In the genomic region with DNA sequence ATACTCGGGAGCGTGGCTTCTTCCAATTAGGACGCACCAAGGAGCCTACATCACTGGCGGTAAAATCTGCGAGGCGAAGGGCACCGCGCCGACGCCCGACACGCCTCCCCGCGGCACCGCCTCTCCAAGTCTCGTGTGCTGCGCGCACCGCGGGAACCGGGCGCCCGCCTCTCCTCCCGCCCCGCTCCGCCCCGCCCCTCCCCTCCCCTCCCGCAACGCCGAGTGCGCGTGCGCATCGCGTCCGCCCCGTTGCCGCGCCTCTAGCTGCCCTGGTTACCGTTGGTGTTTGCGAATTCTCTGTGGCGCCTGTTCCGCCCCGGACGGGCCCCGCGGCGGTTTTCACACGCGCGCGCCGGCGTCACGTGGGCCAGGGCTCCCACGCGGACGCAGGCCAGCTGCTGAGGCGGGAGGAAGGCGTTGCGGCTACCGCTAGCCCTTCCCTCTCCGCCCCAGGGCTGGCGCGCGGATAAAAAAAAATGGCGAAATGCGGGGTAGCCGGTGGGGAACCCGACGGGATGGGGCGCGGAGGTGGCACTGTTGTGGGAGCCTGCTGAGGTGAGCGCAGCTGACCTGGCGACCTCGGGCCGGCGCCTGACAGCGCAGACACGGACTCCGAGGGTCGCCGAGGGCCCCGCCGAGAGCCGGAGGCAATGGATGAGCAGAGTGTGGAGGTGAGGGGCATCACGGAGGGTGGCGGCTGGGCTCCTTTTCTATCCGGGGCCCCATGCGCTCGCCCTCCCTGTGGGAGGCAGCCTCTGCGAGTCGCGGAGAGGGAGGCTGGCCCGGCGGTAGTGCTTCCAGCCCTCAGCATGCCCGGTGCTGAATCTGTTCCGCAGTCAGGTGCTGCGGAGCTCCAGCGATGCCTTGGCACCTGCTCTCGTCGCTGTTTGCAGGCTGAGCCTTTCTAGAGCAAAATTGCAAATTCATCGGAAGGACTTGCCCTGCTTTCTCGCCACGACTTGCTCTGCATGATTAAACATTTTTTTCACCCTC, we compare ENCODE assay signal across 7 mouse cellular contexts. TPM values are rescaled to one million over a fixed set of nuclear protein-coding genes. Genes with fewer than 3 reads are reported as not detected.
DNase-seq lines count a peak whose midpoint lies in the region; ATAC-seq lines count a peak whose summit lies in the region.

Gene Trim37 (plus strand): TSS at position 254 of the 993 bp plus-strand sequence.

- intact Hi-C loops in gastrocnemius, postnatal 36 days (cut with DNase I) = no loop called here
- intact Hi-C loops in left cerebral cortex, postnatal 25 days (cut with DNase I) = loop anchor here (2.0 kb wide), 1 partner anchor 18 kb away; the partner anchor contains the start of genes Prr11 and Ska2

- H3K9me3 ChIP-seq in intestine, embryonic 15.5 days = no peaks in the 10 kb centered on the region
- H3K9me3 ChIP-seq in midbrain, embryonic 10.5 days (replicated peaks) = no peaks in the 10 kb centered on the region

- DNase-seq in adrenal gland, adult 2 months = peak; percentile 93
- DNase-seq in embryo, embryonic 11.5 days (ENCODE audit: low read depth, low spot score) = peak; percentile 89
- peak; percentile 73 to 77 for DNase-seq in gastrocnemius, postnatal 36 days
- peak; percentile 92 to 96 for DNase-seq in left cerebral cortex, postnatal 25 days (ENCODE audit: low spot score in 2 of 2)
- peak; percentile 93 for DNase-seq in midbrain, embryonic 10.5 days (ENCODE audit: low spot score)
- peak; percentile 83 for DNase-seq in right cerebral cortex, postnatal 4 days

- peaks cover 5% of the 10 kb centered on the region; the same call in 1 of the 2 replicates for H3K4me1 ChIP-seq in intestine, embryonic 15.5 days (replicated peaks)
- H3K4me1 ChIP-seq in midbrain, embryonic 10.5 days = peaks cover 26% of the 10 kb centered on the region

- no peaks in the 10 kb centered on the region for H3K27me3 ChIP-seq in intestine, embryonic 15.5 days (replicated peaks)
- H3K27me3 ChIP-seq in midbrain, embryonic 10.5 days (ENCODE audit: low read depth, poor library complexity, severe bottlenecking) = no peaks in the 10 kb centered on the region

- ATAC-seq in intestine, embryonic 15.5 days = peak; percentile 97

- H3K9ac ChIP-seq in intestine, embryonic 15.5 days = peak within 1 kb of the TSS; percentile 86

- WGBS in intestine, embryonic 15.5 days = under 1% methylated on average over 97 of the region's 105 CpGs
- WGBS in midbrain, embryonic 10.5 days = under 1% methylated on average over 105 of the region's 105 CpGs

- H3K4me2 ChIP-seq in intestine, embryonic 15.5 days (replicated peaks) = peak within 1 kb of the TSS; percentile 83

- H3K27ac ChIP-seq in intestine, embryonic 15.5 days = peak within 1 kb of the TSS; percentile 87
- peak within 1 kb of the TSS; percentile 95 for H3K27ac ChIP-seq in midbrain, embryonic 10.5 days (replicated peaks)

- peaks cover 3% of the 10 kb centered on the region; the same call in 1 of the 2 replicates for H3K36me3 ChIP-seq in intestine, embryonic 15.5 days
- peaks cover 60% of the 10 kb centered on the region for H3K36me3 ChIP-seq in midbrain, embryonic 10.5 days

- H3K4me3 ChIP-seq in intestine, embryonic 15.5 days (replicated peaks) = peak within 1 kb of the TSS; percentile 96
- peak within 1 kb of the TSS; percentile 92 for H3K4me3 ChIP-seq in midbrain, embryonic 10.5 days

RNA-seq across cellular contexts. Expression of gene Trim37, which starts in this region (rescaled TPM):
- total RNA-seq in adrenal gland, adult 2 months (2021) = 10 to 100 TPM; 13.4 to 16.6 TPM
- polyA plus RNA-seq in adrenal gland, adult 2 months (2012; rRNA removed) = 1.2 and 1.9 TPM in 2 replicates
- total RNA-seq in gastrocnemius, postnatal 36 days (2021) = 1 to 10 TPM; 2.9 TPM
- 24.5 and 26.4 TPM in 2 replicates for polyA plus RNA-seq in intestine, embryonic 15.5 days (2015; fragmentation: Nextera tagmentation; extraction: Ambion mirVana)
- total RNA-seq in left cerebral cortex, postnatal 25 days (2021) = 100 to 1,000 TPM; 233 to 239 TPM
- 74.4 and 81.1 TPM in 2 replicates for polyA plus RNA-seq in midbrain, embryonic 10.5 days (2016; fragmentation: Nextera tagmentation; extraction: Ambion mirVana)

Comparison
In these comparisons a context has a peak if more than half of its experiments do, and no peak if none do; other contexts are left out.
1. Peak in every context shown above with its lines: DNase-seq, ATAC-seq, H3K4me3 ChIP-seq and H3K27ac ChIP-seq.
2. RNA of gene Trim37 (total RNA-seq): 233 to 239 TPM in left cerebral cortex, postnatal 25 days; 13.4 to 16.6 TPM in adrenal gland, adult 2 months and 2.9 TPM in gastrocnemius, postnatal 36 days; every median in the first group is over 10 times any median in the second.